Mouse (Mus musculus) heart, postnatal 10 days (tissue): ENCODE measurements at regions not wholly inside any gene's neighbourhood (a gene's known extent, or its start where the extent isn't known, plus 50 kb on each side); places are given as distances from the start of the nearest gene placed in this dataset.
"Not testable (repeated sequence)": the region's sequence is repeated elsewhere in the genome, so short reads cannot be mapped to it uniquely, and the experiment has no call there.

ENCODE experiments used
- DNase-seq, 2 experiments: peaks; one replicate each; pipeline ENCODE4 v3.0.0; 2021
- intact Hi-C: fragments of 180-260 bp; cut with DNase I; formaldehyde crosslinking; loops from one replicate; pipeline ENCODE4 v1.15.1; 2025

GRCm38 (mm10) chrX:166809165-166809564, 223.6 kb upstream of the Egfl6 start:
- DNase-seq: no peak

GRCm38 (mm10) chrX:166808207-166808606, 222.7 kb upstream of the Egfl6 start:
- intact Hi-C loops: loop anchor here (10.0 kb wide), 2 partner anchors 143 to 397 kb away; partner anchors contain the start of gene Tmsb4x
- DNase-seq: no peak

More at GRCm38 (mm10) chrX:166809165-166809564, 223.6 kb upstream of the Egfl6 start:
- intact Hi-C loops: loop anchor here (10.0 kb wide), 2 partner anchors 144 to 396 kb away; partner anchors contain the start of gene Tmsb4x

- DNase-seq: no peak
- intact Hi-C loops: loop anchor here (10.0 kb wide), 2 partner anchors 141 to 399 kb away; partner anchors contain the start of gene Tmsb4x
These were observed 220.4 kb upstream of the Egfl6 start for GRCm38 (mm10) chrX:166805957-166806356.

GRCm38 (mm10) chrX:166805480-166805879, 220.0 kb upstream of the Egfl6 start:
- peak in 1 of 2 experiments; percentile 3 for DNase-seq
- intact Hi-C loops: loop anchor here (10.0 kb wide), 2 partner anchors 141 to 399 kb away; partner anchors contain the start of gene Tmsb4x

- DNase-seq: peak; percentile 15 to 18
- intact Hi-C loops: loop anchor here (10.0 kb wide), 2 partner anchors 138 to 402 kb away; partner anchors contain the start of gene Tmsb4x
These were observed 217.7 kb upstream of the Egfl6 start for GRCm38 (mm10) chrX:166803246-166803645.

GRCm38 (mm10) chrX:166801017-166801416, 215.5 kb upstream of the Egfl6 start:
- no peak for DNase-seq
- intact Hi-C loops: loop anchor here (10.0 kb wide), 2 partner anchors 136 to 404 kb away; partner anchors contain the start of gene Tmsb4x

GRCm38 (mm10) chrX:166795651-166796050, 210.1 kb upstream of the Egfl6 start:
- no peak for DNase-seq
- intact Hi-C loops: no loop called here

- no peak for DNase-seq
- intact Hi-C loops: no loop called here
These were observed 203.5 kb upstream of the Egfl6 start for GRCm38 (mm10) chrX:166789031-166789430.

- DNase-seq: not testable (repeated sequence)
These were observed 201.6 kb upstream of the Egfl6 start for GRCm38 (mm10) chrX:166787137-166787536.

GRCm38 (mm10) chrX:166785615-166786014, 200.1 kb upstream of the Egfl6 start:
- intact Hi-C loops: no loop called here

More at GRCm38 (mm10) chrX:166787137-166787536, 201.6 kb upstream of the Egfl6 start:
- intact Hi-C loops: not testable (repeated sequence)

GRCm38 (mm10) chrX:166783377-166783776, 197.9 kb upstream of the Egfl6 start:
- no peak for DNase-seq
- intact Hi-C loops: no loop called here

More at GRCm38 (mm10) chrX:166785615-166786014, 200.1 kb upstream of the Egfl6 start:
- DNase-seq: no peak

- no peak for DNase-seq
- intact Hi-C loops: no loop called here
These were observed 194.0 kb upstream of the Egfl6 start for GRCm38 (mm10) chrX:166779334-166780092.

GRCm38 (mm10) chrX:166773408-166773854, 187.9 kb upstream of the Egfl6 start:
- intact Hi-C loops: no loop called here
- DNase-seq: peak in 1 of 2 experiments; percentile 8

- intact Hi-C loops: no loop called here
- no peak for DNase-seq
These were observed 181.5 kb upstream of the Egfl6 start for GRCm38 (mm10) chrX:166766991-166767390.

- DNase-seq: no peak
- intact Hi-C loops: no loop called here
These were observed 180.1 kb upstream of the Egfl6 start for GRCm38 (mm10) chrX:166765647-166766046.

- no peak for DNase-seq
- intact Hi-C loops: no loop called here
These were observed 176.6 kb upstream of the Egfl6 start for GRCm38 (mm10) chrX:166762098-166762497.

- intact Hi-C loops: no loop called here
These were observed 171.6 kb upstream of the Egfl6 start for GRCm38 (mm10) chrX:166757152-166757551.

GRCm38 (mm10) chrX:166754967-166755654, 169.6 kb upstream of the Egfl6 start:
- intact Hi-C loops: no loop called here
- DNase-seq: no peak

More at GRCm38 (mm10) chrX:166757152-166757551, 171.6 kb upstream of the Egfl6 start:
- DNase-seq: no peak

GRCm38 (mm10) chrX:166749055-166749679, 163.6 kb upstream of the Egfl6 start:
- DNase-seq: no peak
- intact Hi-C loops: no loop called here

- DNase-seq: no peak
- intact Hi-C loops: no loop called here
These were observed 145.8 kb upstream of the Egfl6 start for GRCm38 (mm10) chrX:166731354-166731753.

- intact Hi-C loops: loop anchor here (2.0 to 5.0 kb wide), 2 partner anchors 18 to 484 kb away; no protein-coding TSS in a partner anchor
- DNase-seq: no peak
These were observed 143.1 kb upstream of the Egfl6 start for GRCm38 (mm10) chrX:166728622-166728928.
